Mouse (Mus musculus) embryonic stem cell, embryonic (primary cell): Measurements from ENCODE around the gene Pak2.

ENCODE experiments used
- CTCF ChIA-PET, 4 experiments: fragments of 300-600 bp in 2 of 4; fragments of 350-600 bp in 2 of 4; sonication (Branson Sonifier 250); formaldehyde crosslinking; loops; one replicate each; lab custom pipeline; 2022; ENCODE audit warnings: inconsistent platforms in 2 of 4; lab: Charles Lee
- POLR2A ChIA-PET, 4 experiments: fragments of 300-600 bp in 2 of 4; fragments of 350-600 bp in 2 of 4; sonication (Branson Sonifier 250); formaldehyde crosslinking; loops; one replicate each; lab custom pipeline; 2022; ENCODE audit warnings: antibody characterized with exemption in 4 of 4, inconsistent platforms in 1 of 4; lab: Charles Lee

The Pak2 gene

GRCm38 (mm10) chr16:32068389-32069300 is 10.5 kb downstream of the Pak2 start:
- ChIA-PET CTCF (interaction anchor here in 1 of 4 experiments (0.6 kb wide), 1 partner anchor 10 kb away, joined by 7 read pairs; no protein-coding TSS in a partner anchor), POLR2A (interaction anchor here in 3 of 4 experiments (0.6 to 4.6 kb wide), 18 partner anchors 9 to 462 kb away, joined by 3 to 21 read pairs (median 4); partner anchors contain the start of genes Pak2 (in 1 of the 3) and Senp5 (in 1 of the 3))

GRCm38 (mm10) chr16:32066899-32067298 is 12.2 kb downstream of the Pak2 start:
- ChIA-PET CTCF (no interaction called here), POLR2A (interaction anchor here in 2 of 4 experiments (0.6 to 4.6 kb wide), 6 partner anchors 9 to 327 kb away, joined by 3 to 21 read pairs (median 6); no protein-coding TSS in a partner anchor)

DNA sequence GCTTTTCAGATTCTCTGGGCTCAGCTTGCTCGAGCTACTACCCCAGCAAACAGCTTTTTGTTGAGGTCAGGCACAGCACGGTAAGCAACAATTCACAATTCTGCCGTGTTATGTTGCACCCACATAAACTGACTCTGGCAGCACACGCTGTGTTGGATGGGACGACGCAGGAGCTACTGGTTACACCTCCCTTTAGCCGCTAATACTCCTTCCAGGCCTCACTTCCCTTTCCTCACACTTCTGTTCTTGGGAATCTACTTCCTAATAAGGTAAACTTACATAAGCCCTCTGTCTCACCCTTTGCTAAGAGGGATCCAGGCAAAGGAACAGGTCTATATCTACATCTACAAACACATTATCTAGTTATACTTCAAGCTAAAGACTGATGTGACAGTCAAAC is 15.2 kb downstream of the Pak2 start:
- ChIA-PET CTCF (interaction anchor here in 1 of 4 experiments (0.7 kb wide), 1 partner anchor 120 kb away, joined by 3 read pairs; no protein-coding TSS in a partner anchor), POLR2A (interaction anchor here in 3 of 4 experiments (0.6 to 3.5 kb wide), 10 partner anchors 9 to 1450 kb away, joined by 3 to 19 read pairs (median 4); partner anchors contain the start of gene Pak2 (in 2 of the 3))

DNA sequence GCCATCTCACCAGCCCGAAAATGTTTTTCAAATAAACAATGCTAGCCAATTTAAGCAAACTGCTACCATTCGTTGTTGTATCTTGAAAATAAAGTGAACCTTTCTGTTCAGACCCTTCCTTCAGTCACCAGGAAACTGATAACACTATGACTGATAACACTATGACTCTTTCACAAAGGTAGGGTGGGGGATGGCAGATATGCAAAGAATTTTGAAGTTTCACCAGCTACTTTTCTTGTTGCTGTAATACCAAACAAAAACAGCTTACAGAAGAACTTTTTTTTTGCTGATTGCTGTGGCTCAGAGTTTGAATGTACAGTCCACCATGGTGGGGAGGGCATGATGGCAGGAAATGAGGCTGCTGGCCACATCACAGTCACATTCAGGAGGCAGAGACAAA is 16.9 kb downstream of the Pak2 start:
- POLR2A ChIA-PET: interaction anchor here in 3 of 4 experiments (0.6 to 3.5 kb wide), 4 partner anchors 14 to 19 kb away, joined by 3 to 12 read pairs (median 8); partner anchors contain the start of gene Pak2 (in 1 of the 3)
- CTCF ChIA-PET: interaction anchor here in 1 of 4 experiments (0.6 kb wide), 1 partner anchor 32 kb away, joined by 3 read pairs; no protein-coding TSS in a partner anchor

- POLR2A ChIA-PET: interaction anchor here in 3 of 4 experiments (0.6 to 1.2 kb wide), 4 partner anchors 10 to 487 kb away, joined by 3 to 5 read pairs (median 4); no protein-coding TSS in a partner anchor
- CTCF ChIA-PET: interaction anchor here in 2 of 4 experiments (0.5 to 0.7 kb wide), 2 partner anchors 202 to 1754 kb away, joined by 3 read pairs; no protein-coding TSS in a partner anchor
These were observed 19.2 kb downstream of the Pak2 start for GRCm38 (mm10) chr16:32059840-32060523.

- POLR2A ChIA-PET: interaction anchor here in 1 of 4 experiments (1.2 kb wide), 2 partner anchors 13 to 20 kb away, joined by 3 read pairs; no protein-coding TSS in a partner anchor
- CTCF ChIA-PET: no interaction called here
These were observed 20.3 kb downstream of the Pak2 start for GRCm38 (mm10) chr16:32058817-32059216.

DNA sequence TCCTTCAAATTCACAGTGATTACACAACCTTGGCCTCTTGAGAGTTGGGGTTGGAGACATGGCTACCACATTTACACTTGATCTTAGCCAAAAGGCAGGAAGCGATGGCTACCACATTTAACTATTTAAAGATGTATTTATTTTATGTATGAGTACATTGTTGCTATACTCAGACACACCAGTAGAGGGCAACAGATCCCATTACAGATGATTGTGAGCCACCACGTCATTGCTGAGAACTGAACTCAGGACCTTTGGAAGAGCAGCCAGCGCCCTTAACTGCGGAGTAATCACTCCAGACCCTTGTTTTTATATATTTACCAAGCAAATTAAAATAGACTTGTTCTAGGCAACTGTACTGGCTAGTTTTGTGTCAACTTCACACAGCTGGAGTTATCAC is 36.8 kb downstream of the Pak2 start:
- ChIA-PET POLR2A (interaction anchor here in 2 of 4 experiments (1.2 to 1.7 kb wide), 2 partner anchors 39 to 40 kb away, joined by 3 to 4 read pairs; partner anchors contain the start of gene Senp5 (in 2 of the 2)), CTCF (no interaction called here)

DNA sequence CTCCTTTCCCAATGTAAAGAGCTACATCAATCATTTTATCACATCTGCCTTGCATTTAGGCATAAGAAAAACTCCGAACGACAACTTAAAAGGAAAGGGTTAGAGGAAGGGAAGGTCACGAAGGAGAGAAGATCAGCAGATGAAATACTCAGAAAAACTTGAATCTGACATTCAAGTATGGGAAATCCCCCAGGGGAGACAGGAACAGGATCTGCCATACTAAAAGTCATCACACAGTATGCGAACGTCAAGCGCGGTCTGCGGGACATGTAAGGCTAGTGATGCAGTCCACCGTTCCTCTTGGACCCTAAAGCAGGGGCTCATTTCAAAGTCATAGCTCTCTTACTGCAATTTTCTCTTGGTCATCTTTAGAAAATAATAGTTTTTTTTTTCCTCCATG is 59.5 kb downstream of the Pak2 start:
- CTCF ChIA-PET: no interaction called here
- POLR2A ChIA-PET: interaction anchor here in 3 of 4 experiments (1.0 to 3.0 kb wide), 6 partner anchors 9 to 58 kb away, joined by 3 to 19 read pairs (median 6); partner anchors contain the start of gene Senp5 (in 2 of the 3)

- ChIA-PET CTCF (interaction anchor here in 3 of 4 experiments (0.5 to 1.2 kb wide), 3 partner anchors 18 to 22 kb away, joined by 3 to 4 read pairs (median 3); no protein-coding TSS in a partner anchor), POLR2A (interaction anchor here in 3 of 4 experiments (0.8 to 3.6 kb wide), 6 partner anchors 8 to 389 kb away, joined by 3 to 17 read pairs (median 4); partner anchors contain the start of gene Senp5 (in 1 of the 3))
These were observed 68.8 kb downstream of the Pak2 start for GRCm38 (mm10) chr16:32010330-32010729.

DNA sequence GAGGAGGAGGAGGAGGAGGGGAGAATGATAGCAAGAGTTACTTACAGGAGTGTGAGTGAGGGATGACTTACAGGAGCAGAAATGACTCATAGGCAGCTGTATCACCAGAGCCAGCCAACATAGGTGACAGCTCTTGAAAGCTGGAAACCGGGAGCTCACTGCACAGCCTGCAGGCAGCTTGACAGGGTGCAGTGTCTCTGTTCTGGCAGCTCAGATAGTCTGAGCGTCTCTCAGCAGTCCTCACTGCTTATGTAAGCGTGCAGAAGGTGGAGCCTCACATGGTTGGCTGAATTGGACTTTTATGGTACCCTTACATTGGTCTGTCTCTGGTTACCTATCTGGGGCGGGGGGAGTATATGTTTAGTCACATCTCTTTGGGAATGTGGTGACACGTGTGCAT is 69.2 kb downstream of the Pak2 start:
- ChIA-PET POLR2A (interaction anchor here in 3 of 4 experiments (0.6 to 3.6 kb wide), 7 partner anchors 7 to 859 kb away, joined by 3 to 17 read pairs (median 4); partner anchors contain the start of gene Senp5 (in 1 of the 3)), CTCF (interaction anchor here in 2 of 4 experiments (1.1 to 1.2 kb wide), 2 partner anchors 18 kb away, joined by 3 to 4 read pairs; no protein-coding TSS in a partner anchor)

- POLR2A ChIA-PET: interaction anchor here in 2 of 4 experiments (1.4 to 1.5 kb wide), 3 partner anchors 11 to 13 kb away, joined by 3 to 4 read pairs (median 3); no protein-coding TSS in a partner anchor
- CTCF ChIA-PET: no interaction called here
These were observed 70.4 kb downstream of the Pak2 start for GRCm38 (mm10) chr16:32008529-32009293.

DNA sequence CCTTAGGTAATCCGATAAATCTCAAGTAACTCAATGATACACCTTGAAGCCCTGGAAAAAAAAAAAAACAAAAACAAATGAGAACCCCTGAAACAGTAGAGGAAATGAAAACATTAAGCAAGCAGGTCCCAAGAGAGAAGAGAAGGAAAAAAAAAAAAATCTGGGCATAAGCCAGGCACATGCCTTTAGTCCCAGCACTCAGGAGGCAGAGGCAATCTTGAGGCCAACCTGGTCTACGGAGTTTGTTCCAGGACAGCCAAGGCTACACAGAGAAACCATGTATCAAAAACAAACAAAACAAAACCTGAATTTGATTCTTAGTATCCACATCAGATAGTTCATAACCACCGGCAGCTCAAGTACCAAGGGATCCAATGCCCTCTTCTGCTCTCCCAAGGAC is 74.4 kb downstream of the Pak2 start:
- POLR2A ChIA-PET: interaction anchor here in 2 of 4 experiments (0.5 to 1.4 kb wide), 2 partner anchors 15 to 354 kb away, joined by 4 to 5 read pairs; no protein-coding TSS in a partner anchor
- CTCF ChIA-PET: no interaction called here

DNA sequence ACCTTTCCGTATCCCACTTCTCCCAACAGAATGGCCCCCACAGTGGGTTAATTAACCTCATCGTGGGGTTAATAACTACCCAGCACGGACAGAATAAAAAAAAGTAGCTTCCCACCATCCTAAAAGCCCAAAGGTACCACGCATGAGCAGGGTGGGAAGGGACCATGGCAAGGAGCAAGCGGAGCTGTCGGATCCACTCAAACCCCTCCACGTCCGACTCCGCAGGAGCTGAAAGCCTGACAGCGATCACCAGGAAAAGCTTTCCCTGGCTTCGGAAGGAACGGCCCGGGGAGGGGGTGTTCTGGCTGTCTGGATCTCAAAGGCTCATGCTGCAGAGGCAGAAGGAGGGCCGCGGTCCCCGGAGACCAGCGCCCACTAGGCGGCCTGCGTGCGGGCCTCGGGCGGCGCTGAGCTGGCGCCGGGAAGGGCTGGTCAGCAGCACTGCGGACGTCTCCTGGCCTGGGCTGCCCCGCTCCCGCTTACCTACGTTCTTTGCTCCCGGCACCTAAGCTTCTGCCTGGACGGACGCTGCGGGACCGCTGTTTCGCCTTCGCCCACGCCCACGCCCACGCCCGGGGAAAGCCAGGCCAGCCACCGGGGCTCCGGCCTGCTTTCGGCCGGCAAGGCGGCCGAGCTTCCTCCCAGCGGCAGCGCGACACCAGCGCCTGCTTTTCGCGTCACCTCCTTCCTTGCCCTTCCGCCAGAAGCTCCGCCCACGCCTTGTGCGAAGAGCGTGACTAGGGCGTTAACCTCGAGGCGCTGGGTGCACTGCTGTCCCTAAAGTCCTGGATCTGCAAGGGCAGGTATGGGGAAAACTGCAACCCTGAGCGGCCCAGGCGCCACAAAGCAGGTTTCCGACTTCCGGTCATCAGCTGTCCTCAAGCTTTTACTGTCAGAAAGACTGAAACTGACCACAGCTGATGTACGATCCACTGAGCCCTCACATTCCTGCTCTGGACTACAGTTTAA is 76.3 kb downstream of the Pak2 start, which contains the start of gene Senp5:
Senp5 (minus strand) TSS at position 779 of the 969 bp plus-strand sequence.
- POLR2A ChIA-PET: interaction anchor here (0.5 to 2.4 kb wide), 137 partner anchors 8 to 950 kb away, joined by 3 to 32 read pairs (median 4); partner anchors contain the start of genes Cep19 (in 2 of the 4), Fbxo45 (in 2 of the 4), Pak2 (in 2 of the 4) and Pigx (in 2 of the 4)
- CTCF ChIA-PET: interaction anchor here (0.5 to 2.0 kb wide), 16 partner anchors 10 to 657 kb away, joined by 3 to 12 read pairs (median 4); no protein-coding TSS in a partner anchor

DNA sequence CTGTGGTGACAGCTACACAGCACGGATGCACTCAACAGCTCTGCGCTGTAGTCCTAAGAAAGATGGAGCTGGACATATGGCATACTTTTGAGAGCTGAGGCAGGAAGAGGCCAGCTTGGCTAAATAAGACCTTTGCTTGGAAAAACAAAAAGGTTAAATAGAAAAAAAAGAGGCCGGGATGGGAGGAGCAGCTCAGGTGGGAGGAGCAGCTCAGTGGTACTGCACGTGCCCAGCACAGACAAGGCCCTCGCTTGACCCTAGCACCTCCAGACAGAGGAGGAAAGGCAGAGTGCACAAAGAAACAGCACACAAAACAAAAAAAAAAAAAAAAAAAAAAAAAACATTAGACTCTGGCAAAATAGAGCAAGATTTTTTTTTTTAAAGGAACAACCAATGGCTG is 82.8 kb downstream of the Pak2 start:
- ChIA-PET CTCF (interaction anchor here (0.6 to 0.9 kb wide), 8 partner anchors 12 to 1435 kb away, joined by 3 to 4 read pairs (median 3); no protein-coding TSS in a partner anchor), POLR2A (interaction anchor here in 3 of 4 experiments (0.5 to 1.2 kb wide), 10 partner anchors 10 to 105 kb away, joined by 3 to 7 read pairs (median 3); no protein-coding TSS in a partner anchor)

DNA sequence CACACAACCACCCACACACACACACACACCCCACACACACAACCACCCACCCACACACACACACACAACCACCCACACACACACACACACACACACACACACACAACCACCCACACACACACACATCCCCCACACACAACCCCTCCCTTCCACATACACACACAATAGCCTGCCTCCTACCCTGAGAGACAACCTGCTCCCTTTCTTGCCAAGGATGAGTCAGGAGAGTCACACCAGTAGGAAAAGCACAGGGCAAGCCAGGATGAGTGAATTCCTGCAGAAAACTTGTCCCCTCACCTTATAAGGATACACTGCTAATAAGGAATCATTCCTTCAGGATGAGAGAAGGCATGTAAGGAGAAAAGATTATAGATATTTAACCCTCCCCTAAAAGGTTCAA is 85.2 kb downstream of the Pak2 start:
- POLR2A ChIA-PET: interaction anchor here in 1 of 4 experiments (1.8 kb wide), 1 partner anchor 10 kb away, joined by 6 read pairs; no protein-coding TSS in a partner anchor
- CTCF ChIA-PET: no interaction called here
